Mouse (Mus musculus) liver, embryonic 14.5 days (tissue): ENCODE measurements around the gene Gm3327. TPM values are rescaled to one million over a fixed set of nuclear protein-coding genes. Genes with fewer than 3 reads are reported as not detected.
A peak's percentile ranks its signal among the peaks of the same experiment; 100 is the strongest.
"Not testable (repeated sequence)": the region's sequence is repeated elsewhere in the genome, so short reads cannot be mapped to it uniquely, and the experiment has no call there.

Experiments used
- ATAC-seq: fragments of 200-750 bp; cut with Nextera tagmentation; 2 replicates; pipeline ENCODE4 v1.8.0; 2017; ENCODE audit warnings: moderate number of reproducible peaks, mild to moderate bottlenecking, moderate library complexity; ENCODE audit not compliant: insufficient read depth
- DNase-seq, 3 experiments: peaks; one replicate each; pipeline ENCODE4 v3.0.0-alpha.2; 2012 to 2013; ENCODE audit warnings: low read depth in 3 of 3, low spot score in 3 of 3
- H3K27ac ChIP-seq: fragments of 300-500 bp; sonication (generic); 2 replicates; pipeline ENCODE4 v1.5.1; 2014; ENCODE audit warnings: moderate library complexity, mild to moderate bottlenecking, control low read depth, inconsistent platforms
- H3K27me3 ChIP-seq: fragments of 300-500 bp; sonication (generic); 2 replicates; pipeline ENCODE4 v1.6.1; 2014; ENCODE audit warnings: mild to moderate bottlenecking, low read length, moderate library complexity; ENCODE audit not compliant: control insufficient read depth, insufficient read depth
- H3K36me3 ChIP-seq: fragments of 300-500 bp; sonication (generic); replicated peaks from 2 replicates; pipeline ENCODE4 v1.6.1; 2014; ENCODE audit warnings: low read depth; ENCODE audit not compliant: control insufficient read depth, insufficient read depth
- H3K4me1 ChIP-seq, 2 experiments: fragments of 200-500 bp in 1 of 2; fragments of 300-500 bp in 1 of 2; sonication (generic) in 1 of 2; replicated peaks; 2 replicates each; pipeline ENCODE4 v1.6.1; 2012 to 2014; ENCODE audit warnings: antibody characterized with exemption in 1 of 2, inconsistent platforms in 1 of 2, low read length in 1 of 2; ENCODE audit not compliant: control insufficient read depth in 2 of 2, insufficient read depth in 2 of 2
- H3K4me2 ChIP-seq: fragments of 300-500 bp; sonication (generic); 2 replicates; pipeline ENCODE4 v1.6.1; 2014; ENCODE audit warnings: low read depth, mild to moderate bottlenecking, control low read depth, moderate library complexity
- H3K4me3 ChIP-seq, 2 experiments: fragments of 200-500 bp in 1 of 2; fragments of 300-500 bp in 1 of 2; sonication (generic) in 1 of 2; 2 replicates each; pipeline ENCODE4 v1.5.1; 2012 to 2014; ENCODE audit warnings: low read depth in 2 of 2, low read length in 2 of 2, mild to moderate bottlenecking in 2 of 2, control low read depth in 1 of 2, inconsistent platforms in 1 of 2, moderate library complexity in 1 of 2; ENCODE audit not compliant: insufficient read depth in 1 of 2
- H3K9ac ChIP-seq: fragments of 300-500 bp; sonication (generic); replicated peaks from 2 replicates; pipeline ENCODE4 v1.6.1; 2014; ENCODE audit warnings: mild to moderate bottlenecking, control low read depth, moderate library complexity
- H3K9me3 ChIP-seq: fragments of 300-500 bp; sonication (generic); 2 replicates; pipeline ENCODE4 v1.6.1; 2016; ENCODE audit warnings: low read length, mixed read lengths; ENCODE audit not compliant: control insufficient read depth
- WGBS: fragments of 180-500 bp; shearing (Covaris S2); extraction: QIAGEN DNeasy Blood & Tissue Kit; methylation state at CpG from one replicate; pipeline ENCODE4 v1.1.7; 2014; ENCODE audit not compliant: insufficient replicate concordance; 5-methylcytosine and 5-hydroxymethylcytosine counted together
- polyA plus RNA-seq, 2 experiments: library from polyadenylated mRNA; depleted of rRNA in 1 of 2; stranded (reverse) in 1 of 2; unstranded in 1 of 2; fragments of >200 nt; fragmentation: Nextera tagmentation in 1 of 2; extraction: Ambion mirVana in 1 of 2; gene quantifications; 2 replicates each; pipeline versions ENCODE4 v1.2.1 to v1.2.3; 2012 to 2014

Gene Gm3327
- not detected in 2 replicates for polyA plus RNA-seq (2012; rRNA removed)
- not detected in 2 replicates for polyA plus RNA-seq (2014; fragmentation: Nextera tagmentation; extraction: Ambion mirVana)

- not testable (repeated sequence) for H3K27me3 ChIP-seq, H3K36me3 ChIP-seq, H3K4me2 ChIP-seq, ATAC-seq, DNase-seq, H3K4me3 ChIP-seq, H3K27ac ChIP-seq, H3K9ac ChIP-seq, H3K4me1 ChIP-seq, H3K9me3 ChIP-seq
- WGBS = 65% methylated on average over 3 of the region's 4 CpGs
These were observed at the start of gene Gm3327 for GRCm38 (mm10) chr14:44123551-44123950. Gene Gm3327 (plus strand): TSS chr14:44123851.

GRCm38 (mm10) chr14:44077785-44078341 lies 45.8 kb upstream of the Gm3327 start:
- WGBS = 54% methylated on average over 4 of the region's 5 CpGs
- H3K4me3 ChIP-seq, H3K27me3 ChIP-seq, H3K27ac ChIP-seq, H3K4me1 ChIP-seq, H3K4me2 ChIP-seq, H3K9me3 ChIP-seq, H3K9ac ChIP-seq, DNase-seq, ATAC-seq, H3K36me3 ChIP-seq: not testable (repeated sequence)

- H3K9me3 ChIP-seq, H3K27me3 ChIP-seq, H3K4me3 ChIP-seq, DNase-seq, H3K36me3 ChIP-seq, ATAC-seq, H3K27ac ChIP-seq, H3K4me2 ChIP-seq, H3K4me1 ChIP-seq, H3K9ac ChIP-seq: not testable (repeated sequence)
- WGBS = 79% methylated on average over 1 of the region's 1 CpGs
These were observed 37.1 kb upstream of the Gm3327 start for GRCm38 (mm10) chr14:44086588-44086987.

- not testable (repeated sequence) for H3K27me3 ChIP-seq, H3K27ac ChIP-seq, ATAC-seq, H3K36me3 ChIP-seq, H3K9me3 ChIP-seq, DNase-seq, H3K4me2 ChIP-seq, H3K4me3 ChIP-seq, H3K9ac ChIP-seq, H3K4me1 ChIP-seq
- 22% methylated on average over 2 of the region's 2 CpGs for WGBS
These were observed 36.1 kb upstream of the Gm3327 start for GRCm38 (mm10) chr14:44087535-44087934.

- not testable (repeated sequence) for H3K4me3 ChIP-seq, H3K4me2 ChIP-seq, H3K4me1 ChIP-seq, ATAC-seq, DNase-seq, H3K27me3 ChIP-seq, H3K27ac ChIP-seq, H3K9me3 ChIP-seq, H3K36me3 ChIP-seq, H3K9ac ChIP-seq
- 8% methylated on average over 1 of the region's 1 CpGs for WGBS
These were observed 32.1 kb upstream of the Gm3327 start for GRCm38 (mm10) chr14:44091524-44091923.

DNA sequence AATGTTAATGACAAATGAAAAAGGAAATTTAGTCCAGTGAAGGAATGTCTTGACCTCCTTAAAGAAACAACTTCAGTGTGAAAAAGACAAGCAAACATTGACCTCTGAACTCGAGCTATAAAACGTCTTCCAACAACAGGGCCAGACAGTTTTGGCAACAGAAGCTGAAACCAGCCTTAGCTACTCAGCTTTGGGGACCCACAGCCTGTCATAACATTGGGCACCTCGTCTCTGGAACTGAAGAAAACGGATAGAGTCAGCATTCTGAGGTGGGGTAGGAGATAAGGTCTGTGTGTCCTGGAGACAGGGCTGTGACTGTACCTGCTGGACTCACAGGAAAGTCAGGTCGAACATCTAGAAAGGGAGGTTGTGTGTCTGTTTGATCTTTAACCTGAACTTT lies 29.2 kb upstream of the Gm3327 start:
- not testable (repeated sequence) for DNase-seq, H3K9ac ChIP-seq, H3K4me2 ChIP-seq, ATAC-seq, H3K4me3 ChIP-seq, H3K27ac ChIP-seq, H3K9me3 ChIP-seq, H3K36me3 ChIP-seq, H3K4me1 ChIP-seq, H3K27me3 ChIP-seq
- 37% methylated on average over 5 of the region's 5 CpGs for WGBS

DNA sequence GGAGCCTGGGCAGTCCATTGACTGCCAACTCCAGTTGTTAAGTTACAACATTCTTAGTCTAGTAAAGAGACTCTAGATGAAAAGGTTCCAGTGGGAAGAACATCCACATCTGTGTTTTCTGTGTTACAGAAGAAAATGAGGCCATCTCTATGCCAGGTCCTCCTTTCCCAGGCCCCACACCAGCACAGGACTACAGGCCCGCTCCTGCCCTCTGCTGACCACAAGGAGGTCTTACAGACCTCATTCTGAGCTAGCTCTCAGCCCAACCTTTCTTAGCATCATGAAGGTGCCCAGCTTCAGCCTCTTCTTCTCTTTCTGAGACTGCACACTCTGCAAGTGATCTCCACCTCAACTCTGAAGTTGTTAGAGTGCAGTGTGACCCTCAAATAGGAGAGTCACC lies 23.6 kb upstream of the Gm3327 start:
- not testable (repeated sequence) for DNase-seq, H3K27me3 ChIP-seq, H3K4me2 ChIP-seq, H3K27ac ChIP-seq, H3K4me3 ChIP-seq, H3K4me1 ChIP-seq, H3K9ac ChIP-seq, H3K9me3 ChIP-seq, H3K36me3 ChIP-seq
- no CpG with 5 or more reads among the region's 1 CpGs for WGBS
- peak; percentile 65; the same call in 1 of the 2 replicates for ATAC-seq

DNA sequence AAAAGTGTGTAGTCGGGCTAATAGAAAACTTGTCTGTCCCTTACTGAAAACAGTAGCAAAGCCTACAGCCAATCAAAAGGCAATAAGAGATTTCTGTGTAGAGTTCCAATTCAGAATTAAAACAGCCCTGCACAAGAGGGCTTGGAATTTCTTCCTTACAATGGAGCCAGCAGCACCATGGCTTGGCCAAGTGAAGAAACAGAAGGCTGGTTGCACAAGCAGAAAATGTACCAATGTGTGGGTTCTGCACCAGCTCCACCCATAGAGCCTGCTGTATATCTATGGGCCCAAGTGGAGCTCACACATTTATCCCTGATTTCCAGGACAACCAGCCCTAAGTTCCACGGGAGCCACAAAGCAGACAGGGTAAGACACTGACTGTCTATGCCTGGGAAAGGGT lies 21.3 kb upstream of the Gm3327 start, which contains the start of gene Ear2:
TSS of gene Ear2 (plus strand) at position 301 of the 400 bp plus-strand sequence.
- not testable (repeated sequence) for H3K4me1 ChIP-seq, H3K4me3 ChIP-seq, H3K27ac ChIP-seq, H3K36me3 ChIP-seq, ATAC-seq, H3K9ac ChIP-seq, H3K4me2 ChIP-seq, H3K9me3 ChIP-seq, H3K27me3 ChIP-seq, DNase-seq
- 80% methylated on average over 2 of the region's 2 CpGs for WGBS
